Mouse (Mus musculus) heart, embryonic 14.5 days (tissue): Measurements from ENCODE around the gene Pou2f2. TPM values are rescaled to one million over a fixed set of nuclear protein-coding genes. Genes with fewer than 3 reads are reported as not detected.

Source experiments
- ATAC-seq: fragments of 200-750 bp; cut with Nextera tagmentation; 2 replicates; pipeline ENCODE4 v1.8.0; 2017; ENCODE audit warnings: low read depth, moderate TSS enrichment; ENCODE audit not compliant: insufficient number of reproducible peaks, insufficient read depth, low FRiP score
- H3K27ac ChIP-seq, 2 experiments: fragments of 200-500 bp in 1 of 2; fragments of 300-500 bp in 1 of 2; sonication (generic) in 1 of 2; replicated peaks in 1 of 2; 2 replicates each; pipeline ENCODE4 v1.5.1; 2012 to 2014; ENCODE audit warnings: low read depth in 2 of 2, low read length in 2 of 2, control low read depth in 1 of 2, mild to moderate bottlenecking in 1 of 2, mixed read lengths in 1 of 2; ENCODE audit not compliant: control insufficient read depth in 1 of 2, insufficient read depth in 1 of 2
- H3K27me3 ChIP-seq: fragments of 300-500 bp; sonication (generic); 2 replicates; pipeline ENCODE4 v1.6.1; 2014; ENCODE audit warnings: mild to moderate bottlenecking, low read length, control low read depth; ENCODE audit not compliant: control insufficient read depth, insufficient read depth
- H3K36me3 ChIP-seq: fragments of 300-500 bp; sonication (generic); 2 replicates; pipeline ENCODE4 v1.6.1; 2014; ENCODE audit warnings: mild to moderate bottlenecking, control low read depth, low read length, mixed read lengths; ENCODE audit not compliant: control insufficient read depth, insufficient read depth
- H3K4me1 ChIP-seq, 2 experiments: fragments of 200-500 bp in 1 of 2; fragments of 300-500 bp in 1 of 2; sonication (generic) in 1 of 2; 2 replicates each; pipeline ENCODE4 v1.6.1; 2012 to 2014; ENCODE audit warnings: low read length in 2 of 2, control low read depth in 1 of 2, mixed read lengths in 1 of 2; ENCODE audit not compliant: control insufficient read depth in 2 of 2, insufficient read depth in 2 of 2
- H3K4me2 ChIP-seq: fragments of 300-500 bp; sonication (generic); 2 replicates; pipeline ENCODE4 v1.6.1; 2014; ENCODE audit warnings: mild to moderate bottlenecking, low read length
- H3K4me3 ChIP-seq, 2 experiments: fragments of 200-500 bp in 1 of 2; fragments of 300-500 bp in 1 of 2; sonication (generic) in 1 of 2; 2 replicates each; pipeline ENCODE4 v1.5.1; 2012 to 2014; ENCODE audit warnings: low read length in 2 of 2, mild to moderate bottlenecking in 2 of 2, control low read depth in 1 of 2, low read depth in 1 of 2, moderate library complexity in 1 of 2; ENCODE audit not compliant: control insufficient read depth in 1 of 2, insufficient read depth in 1 of 2
- H3K9ac ChIP-seq: fragments of 300-500 bp; sonication (generic); 2 replicates; pipeline ENCODE4 v1.6.1; 2014; ENCODE audit warnings: mild to moderate bottlenecking, low read length
- H3K9me3 ChIP-seq: fragments of 300-500 bp; sonication (generic); 2 replicates; pipeline ENCODE4 v1.6.1; 2016; ENCODE audit warnings: low read length, control low read depth; ENCODE audit not compliant: control insufficient read depth
- WGBS: fragments of 180-500 bp; shearing (Covaris S2); extraction: QIAGEN DNeasy Blood & Tissue Kit; methylation state at CpG from one replicate; pipeline ENCODE4 v1.1.7; 2014; 5-methylcytosine and 5-hydroxymethylcytosine counted together
- polyA plus RNA-seq: library from polyadenylated mRNA; unstranded; fragments of >200 nt; fragmentation: Nextera tagmentation; extraction: Ambion mirVana; gene quantifications from 2 replicates; pipeline ENCODE4 v1.2.1, GENCODE M21; 2014

The Pou2f2 gene
- polyA plus RNA-seq, 1 experiment from 2014 or later = 0.50 TPM

DNA sequence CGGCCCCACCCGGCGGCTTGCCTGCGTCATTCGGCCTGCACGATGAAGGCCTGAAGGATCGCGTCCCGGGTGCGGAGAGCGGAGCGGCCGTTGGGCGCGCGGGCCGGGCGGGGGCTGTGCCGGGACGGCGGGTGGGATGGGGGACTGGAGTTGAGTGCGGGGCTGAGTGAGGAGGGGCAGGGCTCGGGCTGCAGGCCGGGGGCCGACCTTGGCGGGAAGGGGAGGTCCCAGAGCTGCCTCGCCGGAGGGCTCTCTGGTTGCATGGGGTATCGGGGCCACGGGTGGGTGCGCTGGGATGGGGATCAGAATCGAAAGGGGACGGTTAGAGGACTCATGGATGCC lies 102.1 kb downstream of the Pou2f2 start:
- peak; percentile 35 for ATAC-seq
- under 1% methylated on average over 33 of the region's 33 CpGs for whole genome bisulfite sequencing
- Histone ChIP-seq H3K9me3 (no peaks in the 10 kb centered on the region), H3K36me3 (peaks cover 34% of the 10 kb centered on the region), H3K4me2 (peak overlapping the region; percentile 88), H3K27me3 (no peaks in the 10 kb centered on the region), H3K27ac (peak overlapping the region; percentile 69 to 94), H3K9ac (peak overlapping the region; percentile 98), H3K4me1 (peaks cover 12 to 29% of the 10 kb centered on the region in 2 experiments), H3K4me3 (peak overlapping the region; percentile 72 to 91)

DNA sequence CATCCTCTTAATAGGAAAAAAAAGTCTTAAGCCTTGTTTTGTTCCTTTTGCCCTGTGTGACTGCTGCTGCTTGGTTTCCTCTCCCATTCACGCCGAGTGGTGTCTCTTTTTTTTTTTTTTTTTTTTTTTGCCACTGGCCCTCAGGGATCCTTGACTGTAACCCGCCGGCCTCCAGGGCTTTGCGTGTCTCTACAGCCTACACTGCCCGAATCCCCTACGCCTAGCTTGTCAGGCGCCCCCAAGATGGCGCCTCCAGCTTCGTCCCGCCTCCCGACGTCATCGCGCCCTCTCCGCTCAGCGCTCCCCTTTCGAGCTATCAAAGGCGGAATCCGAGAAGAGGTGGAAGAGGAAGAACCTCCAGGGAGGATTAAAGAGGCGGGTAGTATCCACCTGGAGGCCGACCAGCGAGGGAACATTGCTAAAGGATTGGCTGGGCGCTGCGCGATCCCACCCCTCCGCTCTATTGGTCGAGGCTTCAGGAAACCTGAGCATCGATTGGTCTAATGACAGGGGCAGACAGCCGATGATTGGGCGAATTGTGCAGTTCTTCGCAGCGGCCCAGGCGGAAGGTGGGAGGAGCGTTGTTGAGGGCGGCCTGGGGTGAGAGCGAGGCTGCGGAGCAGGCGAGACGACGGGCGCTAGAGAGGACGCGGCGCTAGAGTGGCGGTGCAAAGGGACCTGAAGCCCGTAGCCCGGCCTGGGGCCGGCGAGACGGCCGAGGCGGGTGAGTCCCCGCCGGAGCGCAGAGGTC lies 102.7 kb downstream of the Pou2f2 start:
- Histone ChIP-seq H3K27me3 (no peaks in the 10 kb centered on the region), H3K9ac (peak overlapping the region; percentile 98), H3K9me3 (no peaks in the 10 kb centered on the region), H3K4me2 (peak overlapping the region; percentile 88), H3K4me3 (peak overlapping the region; percentile 72 to 91), H3K27ac (peak overlapping the region; percentile 95), H3K36me3 (peaks cover 29% of the 10 kb centered on the region), H3K4me1 (peaks cover 12 to 30% of the 10 kb centered on the region in 2 experiments)
- ATAC-seq = peak; percentile 95
- WGBS = under 1% methylated on average over 55 of the region's 56 CpGs

DNA sequence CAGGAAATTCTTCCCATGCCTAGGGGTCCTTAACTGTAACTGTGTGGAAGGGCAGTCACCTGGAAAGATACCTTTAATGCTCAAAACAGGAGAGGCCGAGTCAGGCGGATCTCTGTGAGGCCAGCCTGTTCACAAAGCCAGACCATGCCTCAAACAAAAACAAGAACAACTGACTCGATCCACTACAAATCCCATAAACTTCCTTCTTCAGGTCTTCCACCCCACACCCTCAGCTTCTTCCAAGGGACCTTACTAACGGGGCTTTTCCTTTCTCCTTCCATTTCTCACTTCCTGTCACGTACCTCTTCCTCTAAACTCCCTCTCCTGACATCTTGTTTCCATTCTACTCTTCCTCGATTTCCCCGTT lies 103.2 kb downstream of the Pou2f2 start:
- peak overlapping the region; percentile 51 to 91 for H3K4me3 ChIP-seq
- no peak for ATAC-seq
- H3K36me3 ChIP-seq = peaks cover 23% of the 10 kb centered on the region
- H3K27ac ChIP-seq = peak overlapping the region; percentile 95
- peak overlapping the region; percentile 76 for H3K9ac ChIP-seq
- no peaks in the 10 kb centered on the region for H3K9me3 ChIP-seq
- H3K27me3 ChIP-seq = no peaks in the 10 kb centered on the region
- peaks cover 14 to 35% of the 10 kb centered on the region in 2 experiments for H3K4me1 ChIP-seq
- peak overlapping the region; percentile 71 for H3K4me2 ChIP-seq
- 19% methylated on average over 7 of the region's 7 CpGs for WGBS

DNA sequence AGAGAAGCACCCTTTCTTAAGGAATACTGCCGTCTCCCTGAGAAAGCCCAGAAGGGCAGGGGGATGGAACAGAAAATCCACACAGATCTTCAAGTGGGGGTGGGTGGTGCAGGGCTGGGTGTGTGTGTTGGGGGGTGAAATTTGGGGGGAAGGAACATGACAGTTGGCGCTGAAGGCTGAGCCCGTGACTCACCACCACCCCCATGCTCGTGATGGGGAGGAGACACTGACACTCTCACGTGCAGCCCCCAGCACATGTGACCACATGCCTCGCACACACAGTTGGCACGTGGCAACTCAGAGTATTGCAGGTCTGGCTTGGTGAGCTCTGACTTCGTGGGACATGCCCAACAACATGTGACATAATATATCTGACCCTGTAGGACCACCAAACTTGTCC lies 105.6 kb downstream of the Pou2f2 start:
- no peaks in the 10 kb centered on the region for H3K9me3 ChIP-seq
- H3K27me3 ChIP-seq = no peaks in the 10 kb centered on the region
- WGBS = 86% methylated on average over 8 of the region's 8 CpGs
- H3K36me3 ChIP-seq = 0 out of 2 replicates have a peak, but pooled peaks cover 1% of the 10 kb centered on the region
- peaks cover 24 to 50% of the 10 kb centered on the region in 2 experiments for H3K4me1 ChIP-seq
- H3K4me3 ChIP-seq = no peak overlapping the region
- H3K9ac ChIP-seq = no peak overlapping the region
- no peak overlapping the region for H3K4me2 ChIP-seq
- no peak for ATAC-seq
- H3K27ac ChIP-seq = no peak overlapping the region

DNA sequence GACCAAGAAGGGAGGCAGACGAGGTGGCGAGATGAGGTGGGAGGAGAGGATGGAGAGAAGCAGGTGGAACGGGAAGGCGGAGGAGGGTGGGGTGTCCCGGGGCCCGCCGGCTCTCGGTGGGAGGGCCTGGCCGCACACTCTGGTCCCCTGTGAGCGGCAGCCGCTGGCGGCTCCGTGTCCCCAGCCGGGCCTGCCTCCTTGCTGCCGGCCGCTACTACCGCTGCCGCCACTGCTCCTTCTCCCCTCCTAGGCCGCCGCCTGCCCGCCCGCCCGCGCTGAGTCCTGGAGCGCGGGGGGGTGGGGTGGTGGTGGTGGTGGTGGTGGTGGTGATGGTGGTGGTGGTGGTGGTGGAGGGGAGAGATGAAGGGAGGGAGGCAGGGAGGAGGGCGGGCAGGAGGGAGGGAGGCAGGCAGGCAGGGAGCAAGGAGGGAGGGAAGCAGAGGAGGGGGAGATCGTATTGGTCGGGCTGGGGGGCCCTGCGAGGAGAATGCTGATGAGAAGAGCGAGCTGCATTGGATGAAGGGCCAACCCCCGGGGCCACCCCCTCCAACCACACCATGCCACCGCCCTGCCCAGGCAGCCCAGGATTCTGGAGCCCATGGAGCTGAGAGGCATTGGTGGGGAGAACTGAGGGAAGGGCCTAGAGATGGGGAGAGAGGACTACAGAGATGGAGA lies 106.7 kb downstream of the Pou2f2 start:
- H3K27me3 ChIP-seq = no peaks in the 10 kb centered on the region
- peak overlapping the region; percentile 70 to 87 for H3K4me3 ChIP-seq
- H3K36me3 ChIP-seq = peaks cover 9% of the 10 kb centered on the region
- H3K4me2 ChIP-seq = peak overlapping the region; percentile 95
- H3K27ac ChIP-seq = peak overlapping the region; percentile 63 to 81
- H3K4me1 ChIP-seq = peaks cover 20 to 39% of the 10 kb centered on the region in 2 experiments
- 2% methylated on average over 21 of the region's 33 CpGs for WGBS
- H3K9me3 ChIP-seq = no peaks in the 10 kb centered on the region
- no peak; the same call in 1 of the 2 replicates for ATAC-seq
- H3K9ac ChIP-seq = peak overlapping the region; percentile 89

DNA sequence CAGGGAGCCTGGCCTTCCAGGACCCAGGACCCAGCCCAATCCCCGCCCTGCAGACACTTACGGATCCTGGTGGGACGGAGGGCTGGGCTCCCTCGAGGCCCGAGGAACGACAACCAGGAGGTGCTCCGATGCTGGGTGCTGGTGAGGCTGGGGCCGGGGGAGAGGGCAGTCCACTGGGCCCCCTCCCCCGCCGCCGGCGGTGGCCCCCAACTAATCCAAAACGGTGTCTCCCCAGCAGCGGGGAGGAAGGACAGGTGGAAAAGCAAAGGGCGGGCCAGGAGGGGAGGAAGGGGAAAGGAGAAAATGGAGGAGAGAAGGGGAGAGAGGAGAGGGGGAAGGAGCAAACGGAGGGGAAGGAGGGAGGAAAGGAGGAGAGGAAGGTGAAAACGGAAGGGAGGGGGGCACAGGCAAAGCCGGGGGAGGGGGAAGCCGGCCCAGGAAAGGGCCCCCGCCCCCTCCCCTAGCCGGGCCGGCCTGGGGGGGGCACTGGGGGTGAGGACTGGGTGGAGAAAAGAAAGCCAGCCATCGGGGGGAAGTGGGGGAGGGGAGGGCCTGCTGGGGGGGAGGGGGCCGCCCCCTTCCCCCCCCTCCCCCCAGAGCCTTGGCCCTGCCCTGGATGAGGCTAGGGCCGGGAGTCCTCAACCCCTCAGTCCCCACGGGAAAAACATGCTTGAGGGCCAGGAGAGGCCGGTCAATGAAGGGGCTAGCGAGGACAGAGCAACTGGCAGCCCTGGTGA lies 107.4 kb downstream of the Pou2f2 start, which contains the start of the genes Grik5 and Zfp574:
Gene Grik5, minus strand, starts transcription at position 368 of the 737 bp plus-strand sequence.
Gene Zfp574, plus strand, starts transcription at position 589 of the 737 bp plus-strand sequence.
- no peak for ATAC-seq
- no peaks in the 10 kb centered on the region for H3K9me3 ChIP-seq
- no peaks in the 10 kb centered on the region for H3K27me3 ChIP-seq
- H3K4me2 ChIP-seq = peak within 1 kb of the TSS; percentile 95
- WGBS = under 1% methylated on average over 28 of the region's 28 CpGs
- peaks cover 16% of the 10 kb centered on the region for H3K36me3 ChIP-seq
- peak within 1 kb of the TSS; percentile 70 to 87 for H3K4me3 ChIP-seq
- H3K27ac ChIP-seq = peak within 1 kb of the TSS; percentile 63 to 81
- peaks cover 20 to 38% of the 10 kb centered on the region in 2 experiments for H3K4me1 ChIP-seq
- H3K9ac ChIP-seq = peak within 1 kb of the TSS; percentile 89

DNA sequence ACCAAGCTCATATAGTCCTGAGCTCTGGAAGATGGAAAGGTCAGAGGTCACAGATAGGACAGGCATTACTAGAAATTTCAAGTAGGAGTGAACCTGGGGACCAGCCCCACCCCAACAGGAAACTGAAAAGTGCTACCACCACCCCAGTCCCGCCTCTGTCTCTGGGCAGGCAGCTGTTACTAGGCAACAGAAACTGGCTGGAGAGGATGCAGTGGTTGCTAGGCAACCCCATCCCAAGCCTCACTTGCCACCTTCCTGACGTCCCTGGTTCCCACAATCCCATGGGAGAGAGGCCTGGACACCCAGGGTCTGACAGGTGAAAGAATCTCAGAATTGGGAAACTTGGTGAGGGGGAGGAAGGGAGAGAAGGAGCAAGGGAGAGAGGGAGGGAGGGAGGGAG lies 110.8 kb downstream of the Pou2f2 start:
- no peak overlapping the region for H3K4me2 ChIP-seq
- H3K27me3 ChIP-seq = no peaks in the 10 kb centered on the region
- no peaks in the 10 kb centered on the region for H3K9me3 ChIP-seq
- 56% methylated on average over 2 of the region's 2 CpGs for WGBS
- ATAC-seq = no peak
- peaks cover 17 to 31% of the 10 kb centered on the region in 2 experiments for H3K4me1 ChIP-seq
- H3K9ac ChIP-seq = no peak overlapping the region
- H3K27ac ChIP-seq = no peak overlapping the region
- no peak overlapping the region for H3K4me3 ChIP-seq
- H3K36me3 ChIP-seq = peaks cover 48% of the 10 kb centered on the region
